Mouse (Mus musculus): Measurements from ENCODE around the gene Mboat1. TPM values are rescaled to one million over a fixed set of nuclear protein-coding genes. Genes with fewer than 3 reads are reported as not detected.

Gene Mboat1
- polyA plus RNA-seq, 1 experiment from 2014 or later: 1.6 TPM

GRCm38 (mm10) chr13:30251431-30251830, 115.1 kb downstream of the Mboat1 start:
- no peaks in the 10 kb centered on the region for H3K36me3 ChIP-seq (replicated peaks)
- no peak overlapping the region for H3K4me2 ChIP-seq
- no peak overlapping the region for H3K9ac ChIP-seq
- H3K4me1 ChIP-seq (replicated peaks): no peaks in the 10 kb centered on the region
- no peak overlapping the region for H3K4me3 ChIP-seq (replicated peaks)
- no peaks in the 10 kb centered on the region for H3K27me3 ChIP-seq
- no peak for ATAC-seq (ENCODE audit: insufficient read depth)
- no peak overlapping the region for H3K27ac ChIP-seq (replicated peaks)
- WGBS (ENCODE audit: insufficient replicate concordance): 68% methylated on average over 3 of the region's 3 CpGs
- no peaks in the 10 kb centered on the region for H3K9me3 ChIP-seq (replicated peaks)

GRCm38 (mm10) chr13:30252692-30253091, 116.4 kb downstream of the Mboat1 start:
- 46% methylated on average over 3 of the region's 3 CpGs for WGBS (ENCODE audit: insufficient replicate concordance)
- no peak overlapping the region for H3K4me2 ChIP-seq

GRCm38 (mm10) chr13:30253636-30254264, 117.5 kb downstream of the Mboat1 start:
- no peak for ATAC-seq (ENCODE audit: insufficient read depth)
- Histone ChIP-seq H3K4me2 (no peak overlapping the region), H3K27me3 (no peaks in the 10 kb centered on the region), H3K36me3 (replicated peaks) (no peaks in the 10 kb centered on the region), H3K27ac (replicated peaks) (no peak overlapping the region), H3K4me1 (replicated peaks) (no peaks in the 10 kb centered on the region), H3K9ac (no peak overlapping the region), H3K9me3 (replicated peaks) (no peaks in the 10 kb centered on the region), H3K4me3 (replicated peaks) (no peak overlapping the region)
- WGBS (ENCODE audit: insufficient replicate concordance): 29% methylated on average over 5 of the region's 5 CpGs

More at GRCm38 (mm10) chr13:30252692-30253091, 116.4 kb downstream of the Mboat1 start:
- no peaks in the 10 kb centered on the region for H3K9me3 ChIP-seq (replicated peaks)
- no peaks in the 10 kb centered on the region for H3K36me3 ChIP-seq (replicated peaks)
- no peaks in the 10 kb centered on the region for H3K4me1 ChIP-seq (replicated peaks)
- no peak overlapping the region for H3K9ac ChIP-seq
- H3K4me3 ChIP-seq (replicated peaks): no peak overlapping the region
- no peak for ATAC-seq (ENCODE audit: insufficient read depth)
- no peak overlapping the region for H3K27ac ChIP-seq (replicated peaks)
- H3K27me3 ChIP-seq: no peaks in the 10 kb centered on the region

GRCm38 (mm10) chr13:30254421-30254820, 118.1 kb downstream of the Mboat1 start:
- no peak for ATAC-seq (ENCODE audit: insufficient read depth)
- 54% methylated on average over 6 of the region's 6 CpGs for WGBS (ENCODE audit: insufficient replicate concordance)
- Histone ChIP-seq H3K27me3 (no peaks in the 10 kb centered on the region), H3K27ac (replicated peaks) (no peak overlapping the region), H3K4me3 (replicated peaks) (no peak overlapping the region), H3K4me1 (replicated peaks) (no peaks in the 10 kb centered on the region), H3K9ac (no peak overlapping the region), H3K36me3 (replicated peaks) (no peaks in the 10 kb centered on the region), H3K9me3 (replicated peaks) (no peaks in the 10 kb centered on the region), H3K4me2 (no peak overlapping the region)

- H3K9ac ChIP-seq: no peak overlapping the region
- ATAC-seq (ENCODE audit: insufficient read depth): no peak
- no peaks in the 10 kb centered on the region for H3K4me1 ChIP-seq (replicated peaks)
- no peaks in the 10 kb centered on the region for H3K27me3 ChIP-seq
- no peak overlapping the region for H3K27ac ChIP-seq (replicated peaks)
- H3K9me3 ChIP-seq (replicated peaks): no peaks in the 10 kb centered on the region
- no peak overlapping the region for H3K4me3 ChIP-seq (replicated peaks)
- no peak overlapping the region for H3K4me2 ChIP-seq
- 40% methylated on average over 10 of the region's 10 CpGs for WGBS (ENCODE audit: insufficient replicate concordance)
- H3K36me3 ChIP-seq (replicated peaks): no peaks in the 10 kb centered on the region
Measured at GRCm38 (mm10) chr13:30258802-30259201, 122.5 kb downstream of the Mboat1 start.

GRCm38 (mm10) chr13:30259326-30259725, 123.0 kb downstream of the Mboat1 start:
- no peak overlapping the region for H3K9ac ChIP-seq
- ATAC-seq (ENCODE audit: insufficient read depth): no peak
- WGBS (ENCODE audit: insufficient replicate concordance): 65% methylated on average over 9 of the region's 9 CpGs
- no peaks in the 10 kb centered on the region for H3K27me3 ChIP-seq
- H3K4me1 ChIP-seq (replicated peaks): no peaks in the 10 kb centered on the region
- no peaks in the 10 kb centered on the region for H3K36me3 ChIP-seq (replicated peaks)
- H3K9me3 ChIP-seq (replicated peaks): no peaks in the 10 kb centered on the region
- H3K27ac ChIP-seq (replicated peaks): no peak overlapping the region
- H3K4me3 ChIP-seq (replicated peaks): no peak overlapping the region
- no peak overlapping the region for H3K4me2 ChIP-seq

- WGBS (ENCODE audit: insufficient replicate concordance): 14% methylated on average over 8 of the region's 8 CpGs
- H3K4me2 ChIP-seq: no peak overlapping the region
- no peak overlapping the region for H3K4me3 ChIP-seq (replicated peaks)
- no peaks in the 10 kb centered on the region for H3K9me3 ChIP-seq (replicated peaks)
- no peak overlapping the region for H3K9ac ChIP-seq
- no peaks in the 10 kb centered on the region for H3K4me1 ChIP-seq (replicated peaks)
- no peak overlapping the region for H3K27ac ChIP-seq (replicated peaks)
- no peaks in the 10 kb centered on the region for H3K36me3 ChIP-seq (replicated peaks)
- no peak for ATAC-seq (ENCODE audit: insufficient read depth)
- H3K27me3 ChIP-seq: no peaks in the 10 kb centered on the region
Measured at GRCm38 (mm10) chr13:30259912-30260560, 123.7 kb downstream of the Mboat1 start.

GRCm38 (mm10) chr13:30263681-30264080, 127.4 kb downstream of the Mboat1 start:
- no peak overlapping the region for H3K27ac ChIP-seq (replicated peaks)
- H3K27me3 ChIP-seq: no peaks in the 10 kb centered on the region
- no peak for ATAC-seq (ENCODE audit: insufficient read depth)
- no peak overlapping the region for H3K4me3 ChIP-seq (replicated peaks)
- H3K4me1 ChIP-seq (replicated peaks): no peaks in the 10 kb centered on the region
- H3K9me3 ChIP-seq (replicated peaks): no peaks in the 10 kb centered on the region
- H3K4me2 ChIP-seq: no peak overlapping the region
- H3K36me3 ChIP-seq (replicated peaks): no peaks in the 10 kb centered on the region
- WGBS (ENCODE audit: insufficient replicate concordance): 25% methylated on average over 2 of the region's 2 CpGs
- H3K9ac ChIP-seq: no peak overlapping the region

- H3K4me2 ChIP-seq: no peak overlapping the region
- H3K4me1 ChIP-seq (replicated peaks): no peaks in the 10 kb centered on the region
- no peak for ATAC-seq (ENCODE audit: insufficient read depth)
- no peaks in the 10 kb centered on the region for H3K27me3 ChIP-seq
- H3K36me3 ChIP-seq (replicated peaks): no peaks in the 10 kb centered on the region
- H3K9me3 ChIP-seq (replicated peaks): no peaks in the 10 kb centered on the region
- WGBS (ENCODE audit: insufficient replicate concordance): 32% methylated on average over 12 of the region's 12 CpGs
- no peak overlapping the region for H3K9ac ChIP-seq
- H3K27ac ChIP-seq (replicated peaks): no peak overlapping the region
- no peak overlapping the region for H3K4me3 ChIP-seq (replicated peaks)
Measured at GRCm38 (mm10) chr13:30264303-30264702, 128.0 kb downstream of the Mboat1 start.

- no peak for ATAC-seq (ENCODE audit: insufficient read depth)
- H3K27me3 ChIP-seq: no peaks in the 10 kb centered on the region
- H3K9ac ChIP-seq: no peak overlapping the region
- WGBS (ENCODE audit: insufficient replicate concordance): 20% methylated on average over 5 of the region's 5 CpGs
- no peaks in the 10 kb centered on the region for H3K4me1 ChIP-seq (replicated peaks)
- no peak overlapping the region for H3K4me2 ChIP-seq
- H3K27ac ChIP-seq (replicated peaks): no peak overlapping the region
- H3K9me3 ChIP-seq (replicated peaks): no peaks in the 10 kb centered on the region
- H3K4me3 ChIP-seq (replicated peaks): no peak overlapping the region
- H3K36me3 ChIP-seq (replicated peaks): no peaks in the 10 kb centered on the region
Measured at GRCm38 (mm10) chr13:30264765-30265164, 128.5 kb downstream of the Mboat1 start.

- WGBS (ENCODE audit: insufficient replicate concordance): 64% methylated on average over 11 of the region's 11 CpGs
- no peaks in the 10 kb centered on the region for H3K27me3 ChIP-seq
- no peak for ATAC-seq (ENCODE audit: insufficient read depth)
Measured at GRCm38 (mm10) chr13:30266036-30266435, 129.7 kb downstream of the Mboat1 start.

More at GRCm38 (mm10) chr13:30266036-30266435, 129.7 kb downstream of the Mboat1 start:
- Histone ChIP-seq H3K4me2 (no peak overlapping the region), H3K27ac (replicated peaks) (no peak overlapping the region), H3K36me3 (replicated peaks) (no peaks in the 10 kb centered on the region), H3K9me3 (replicated peaks) (no peaks in the 10 kb centered on the region), H3K4me1 (replicated peaks) (no peaks in the 10 kb centered on the region), H3K4me3 (replicated peaks) (no peak overlapping the region), H3K9ac (no peak overlapping the region)
